Mouse (Mus musculus) embryonic fibroblast, embryonic 13.5 days (primary cell): ENCODE results near the gene Cd44.

Experiments used
- CTCF ChIP-seq: IDR thresholded peaks from 2 replicates; pipeline ENCODE4 v1.5.1; 2011; ENCODE audit warnings: mild to moderate bottlenecking, control low read depth, low read length, moderate library complexity, borderline replicate concordance; ENCODE audit not compliant: insufficient read depth
- POLR2A ChIP-seq: IDR thresholded peaks from 2 replicates; pipeline ENCODE4 v1.6.1; 2011; ENCODE audit warnings: low read depth, mild to moderate bottlenecking, control low read depth, low read length, moderate library complexity

DNA sequence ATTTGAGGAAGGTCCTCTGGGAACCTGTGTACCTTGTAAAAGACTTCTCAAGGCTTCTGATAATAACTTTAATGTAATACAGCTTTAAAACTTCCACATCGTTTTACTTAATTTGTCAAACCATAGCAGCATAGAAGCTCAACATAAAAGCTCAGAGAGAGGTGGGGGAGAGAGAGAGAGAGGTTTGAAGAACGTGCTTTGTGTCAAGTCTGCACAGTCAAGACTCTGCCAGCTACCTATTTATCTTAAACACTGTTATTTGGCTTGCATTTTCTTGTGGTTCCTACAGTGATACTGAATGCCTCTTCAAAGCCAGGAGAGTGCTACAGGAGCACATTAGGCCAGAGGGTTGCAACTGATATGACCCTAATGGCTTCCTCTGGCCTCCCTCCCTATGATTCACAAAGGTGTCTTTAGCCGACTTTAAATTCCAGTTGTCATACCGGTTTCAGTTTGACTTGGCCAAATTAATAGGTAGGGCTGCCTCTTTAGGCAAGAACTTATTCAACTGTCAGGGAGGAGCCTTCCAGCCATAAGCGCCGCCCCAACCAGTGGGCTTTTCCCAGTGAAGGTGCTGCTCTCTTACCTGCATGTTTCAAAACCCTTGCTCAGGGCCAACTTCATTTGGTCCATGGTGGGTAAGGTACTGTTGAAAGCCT, 36.6 kb downstream of the Cd44 start:
- TF ChIP-seq POLR2A (no peak), CTCF (no peak)
